Mouse (Mus musculus) adrenal gland, postnatal 36 days (tissue): ENCODE results near the gene Gsc. TPM values are rescaled to one million over a fixed set of nuclear protein-coding genes. Genes with fewer than 3 reads are reported as not detected.

Experiments
- DNase-seq, 2 experiments: peaks; one replicate each; pipeline ENCODE4 v3.0.0; 2021; ENCODE audit warnings: mixed read lengths in 1 of 2
- long read RNA-seq, 2 experiments: library from polyadenylated mRNA; stranded (forward); transcript quantifications; one replicate each; pipeline ENCODE4 v2.0.0; 2021; ENCODE audit warnings: borderline sequencing depth in 2 of 2
- total RNA-seq, 2 experiments: library from RNA; stranded (reverse); gene quantifications; 2 replicates each; pipeline ENCODE4 v1.2.3; 2021

Gsc gene
- not detected for total RNA-seq
- long read RNA-seq, experiment 1, partial matches to known transcripts = 0 of 1 reads
- long read RNA-seq, experiment 1, other reads (novel, unspliced or antisense) = 0 of 1 reads
- long read RNA-seq, experiment 2, partial matches to known transcripts = 0 of 1 reads
- long read RNA-seq, experiment 2, other reads (novel, unspliced or antisense) = 0 of 1 reads

- DNase-seq = peak; percentile 33 to 43
These were observed at the start of gene Gsc for GRCm38 (mm10) chr12:104472601-104473424. Gene Gsc (minus strand): TSS chr12:104473330.

DNA sequence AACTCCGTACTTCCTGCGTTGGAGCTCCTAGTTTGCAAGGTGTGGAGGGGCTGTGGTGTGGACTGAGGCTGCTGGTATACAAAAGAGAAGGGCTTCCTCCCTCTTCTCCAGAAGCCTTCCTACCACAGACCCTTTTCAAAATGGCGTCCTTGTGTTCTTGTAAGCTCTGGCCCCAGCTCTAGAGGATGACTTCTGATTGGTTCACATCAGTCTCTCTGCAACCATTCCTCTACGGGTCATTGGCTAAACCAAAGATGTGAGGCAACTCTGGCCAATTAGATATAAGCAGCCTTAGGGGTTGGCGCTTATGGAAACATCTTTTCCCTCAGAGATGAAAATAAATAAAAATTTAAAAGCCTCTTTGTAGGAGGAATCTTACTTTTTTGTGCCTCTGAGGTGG lies 46.6 kb upstream of the Gsc start:
- no peak for DNase-seq

- DNase-seq = no peak
These were observed 34.8 kb upstream of the Gsc start for GRCm38 (mm10) chr12:104507911-104508310.

GRCm38 (mm10) chr12:104492009-104492408 lies 18.9 kb upstream of the Gsc start:
- DNase-seq = no peak

- no peak for DNase-seq
These were observed 13.1 kb upstream of the Gsc start for GRCm38 (mm10) chr12:104486205-104486604.

DNA sequence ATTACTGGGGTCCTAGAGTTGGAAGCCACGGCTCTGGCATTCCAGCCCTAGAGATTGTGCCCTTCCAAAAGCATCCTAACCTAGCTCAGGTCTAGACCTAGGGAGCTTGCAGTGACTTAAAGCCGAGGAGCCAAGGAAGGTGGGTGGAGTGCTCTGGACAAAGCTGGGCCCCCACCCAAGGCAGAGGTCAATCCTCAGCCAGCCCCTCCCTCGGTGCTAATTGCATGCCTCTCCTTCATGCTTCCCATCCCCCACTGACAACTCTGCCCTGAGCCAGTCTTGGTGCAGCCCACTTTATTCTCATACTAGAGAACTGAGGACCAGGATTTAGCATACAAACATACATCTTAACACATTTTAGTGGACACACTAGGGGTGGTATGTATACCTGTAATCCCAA lies 12.0 kb upstream of the Gsc start:
- no peak for DNase-seq

- DNase-seq = no peak
These were observed 7.9 kb upstream of the Gsc start for GRCm38 (mm10) chr12:104481007-104481406.

DNA sequence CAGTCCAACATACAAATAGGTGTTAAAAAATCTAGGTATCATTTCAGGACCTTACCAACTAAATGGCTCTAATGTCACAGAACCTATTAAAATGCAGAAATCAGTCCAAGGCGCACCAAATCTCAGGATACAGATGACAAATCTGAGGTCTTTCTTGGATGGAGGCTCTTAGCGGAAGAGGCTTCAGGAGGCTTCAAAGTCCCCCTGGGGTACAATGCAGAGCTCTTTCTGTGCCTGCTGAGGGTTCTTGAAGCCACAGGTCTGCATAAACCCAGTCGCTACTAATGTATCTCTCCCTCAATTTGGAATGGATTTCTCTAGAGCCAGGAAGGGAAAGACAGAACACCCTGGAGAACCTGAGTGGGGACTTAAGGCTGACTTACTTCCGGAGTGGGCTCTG lies 5.1 kb upstream of the Gsc start:
- DNase-seq = no peak

- DNase-seq = no peak
These were observed 4.4 kb upstream of the Gsc start for GRCm38 (mm10) chr12:104477501-104477900.

DNA sequence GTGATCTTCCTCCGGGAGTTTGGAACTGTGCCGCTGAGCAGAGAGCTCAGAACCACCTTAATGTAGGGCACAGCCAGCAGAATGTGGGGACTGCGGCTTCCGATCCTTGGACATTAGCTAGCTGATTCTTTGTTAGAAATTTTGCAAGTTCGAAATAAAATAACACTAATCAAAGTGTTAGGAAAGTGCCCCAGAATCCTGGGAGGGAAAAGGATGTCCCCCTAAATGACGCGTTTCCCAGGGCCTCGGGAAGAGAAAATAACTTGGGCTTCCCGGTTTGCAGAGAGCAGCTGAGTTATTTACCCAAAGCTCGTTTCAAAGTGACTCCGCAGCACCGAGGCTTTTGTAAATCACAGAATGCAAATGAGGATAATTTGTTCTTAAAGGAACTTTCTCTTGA lies 3.9 kb upstream of the Gsc start:
- DNase-seq = no peak

DNA sequence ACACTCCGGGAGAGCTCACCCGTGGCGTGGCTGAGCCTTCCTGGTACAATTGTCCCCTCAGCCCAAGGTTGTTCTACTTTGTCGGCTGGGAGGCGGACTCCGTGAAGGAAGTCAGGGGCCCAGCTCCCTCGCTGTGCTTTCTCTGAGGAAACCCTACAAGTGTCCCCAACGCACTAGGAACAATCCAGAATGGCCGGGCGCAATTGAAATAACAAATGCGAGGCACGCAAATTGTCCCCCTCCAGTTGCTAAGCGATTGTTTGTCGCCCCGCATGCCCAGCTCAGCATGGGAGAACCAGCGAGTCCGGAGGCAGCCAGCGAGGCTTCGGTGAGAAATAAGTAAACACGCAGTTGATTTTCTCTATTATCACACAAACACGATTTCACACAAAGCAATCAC lies 2.8 kb upstream of the Gsc start:
- DNase-seq = no peak

GRCm38 (mm10) chr12:104474881-104475740 lies 2.0 kb upstream of the Gsc start:
- no peak for DNase-seq

DNA sequence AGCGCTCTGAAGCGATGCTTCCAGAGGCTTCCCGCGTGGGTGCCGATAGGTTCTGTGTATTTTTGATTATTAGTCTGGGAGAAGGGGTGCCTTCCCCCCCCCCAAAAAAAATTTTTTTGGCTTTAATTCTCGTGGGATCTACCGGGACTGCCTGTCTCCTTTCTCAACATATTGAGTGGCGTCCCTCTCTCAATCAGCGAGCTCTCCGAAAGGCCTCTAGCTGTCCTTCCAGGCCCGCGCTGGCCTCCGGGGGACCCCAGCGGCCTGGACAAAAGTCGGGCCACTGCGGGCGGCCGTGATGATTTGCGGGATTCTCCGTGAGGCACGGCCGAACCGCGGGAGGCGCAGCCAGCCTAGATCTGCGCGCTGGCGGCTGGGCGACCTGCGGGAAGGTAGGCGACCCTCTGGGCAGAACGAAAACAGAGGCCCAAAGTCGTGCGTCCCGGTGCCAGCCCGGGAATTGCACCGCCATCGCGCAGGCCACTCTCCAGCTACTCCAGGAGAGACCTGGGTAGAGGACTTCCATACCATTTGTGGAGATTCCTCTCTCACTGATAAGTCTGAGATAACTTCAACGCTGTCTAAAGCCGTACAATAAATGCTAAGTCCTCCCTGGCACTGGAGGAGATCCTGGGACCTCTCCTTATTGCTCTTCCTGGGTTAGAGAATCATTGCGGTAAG lies 1.2 kb upstream of the Gsc start:
- no peak for DNase-seq

GRCm38 (mm10) chr12:104473492-104473891 lies 362 bp upstream of the Gsc start:
- no peak for DNase-seq

GRCm38 (mm10) chr12:104472218-104472525 lies 958 bp downstream of the Gsc start:
- no peak for DNase-seq

DNA sequence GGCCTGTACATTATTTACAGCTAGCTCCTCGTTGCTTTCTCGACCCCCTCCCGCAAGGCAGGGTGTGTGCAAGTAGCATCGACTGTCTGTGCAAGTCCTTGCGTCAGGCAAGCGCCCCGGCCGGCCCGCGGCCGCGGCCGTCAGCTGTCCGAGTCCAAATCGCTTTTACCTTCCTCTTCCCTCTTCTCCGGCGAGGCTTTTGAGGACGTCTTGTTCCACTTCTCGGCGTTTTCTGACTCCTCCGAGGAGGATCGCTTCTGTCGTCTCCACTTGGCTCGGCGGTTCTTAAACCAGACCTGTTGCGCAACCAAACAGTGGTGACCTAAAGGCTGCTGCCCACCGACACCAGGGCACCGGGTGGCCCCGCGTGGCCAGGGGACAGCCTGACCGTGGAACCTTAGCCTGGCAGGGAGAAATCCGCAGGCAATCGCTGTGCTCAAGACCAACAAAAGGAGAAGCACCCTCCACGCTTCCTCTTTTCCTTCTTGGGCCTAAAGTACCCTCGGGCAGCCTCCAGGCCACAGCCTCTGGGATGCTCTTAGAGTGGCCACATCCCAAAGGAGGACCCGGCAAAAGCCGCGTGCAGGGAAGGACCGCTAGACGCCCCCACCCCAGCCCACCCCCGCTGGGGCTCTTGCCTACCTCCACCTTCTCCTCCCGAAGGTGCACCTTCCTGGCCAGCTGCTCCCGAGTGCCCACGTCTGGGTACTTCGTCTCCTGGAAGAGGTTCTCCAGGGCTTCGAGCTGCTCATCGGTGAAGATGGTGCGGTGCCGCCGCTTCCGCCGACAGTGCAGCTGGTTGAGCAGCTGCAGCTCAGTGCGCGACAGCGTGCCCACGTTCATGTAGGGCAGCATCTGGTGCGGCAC lies 1.5 kb downstream of the Gsc start:
- DNase-seq = peak in 1 of 2 experiments; percentile 12

DNA sequence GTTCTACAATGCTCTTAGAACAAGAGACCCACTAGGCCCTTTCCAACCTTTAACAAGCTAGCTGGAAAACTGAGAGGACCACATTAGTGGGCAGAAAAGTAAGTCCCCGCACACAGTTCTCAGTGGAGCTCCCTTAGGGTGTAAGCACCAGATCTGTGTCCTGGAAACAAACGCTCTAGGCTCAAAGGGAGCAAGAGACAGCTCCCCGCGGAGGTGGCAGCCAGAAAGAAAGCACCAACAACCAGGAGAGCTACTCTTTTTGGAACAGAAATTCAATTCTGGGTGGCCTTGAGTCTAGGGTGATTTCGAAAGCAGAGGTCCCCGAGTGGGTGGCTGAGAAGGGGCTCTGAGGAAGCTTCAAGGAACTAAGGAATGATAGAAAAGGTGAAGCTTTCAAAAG lies 2.5 kb downstream of the Gsc start:
- no peak for DNase-seq

- no peak for DNase-seq
These were observed 4.3 kb downstream of the Gsc start for GRCm38 (mm10) chr12:104468783-104469182.

DNA sequence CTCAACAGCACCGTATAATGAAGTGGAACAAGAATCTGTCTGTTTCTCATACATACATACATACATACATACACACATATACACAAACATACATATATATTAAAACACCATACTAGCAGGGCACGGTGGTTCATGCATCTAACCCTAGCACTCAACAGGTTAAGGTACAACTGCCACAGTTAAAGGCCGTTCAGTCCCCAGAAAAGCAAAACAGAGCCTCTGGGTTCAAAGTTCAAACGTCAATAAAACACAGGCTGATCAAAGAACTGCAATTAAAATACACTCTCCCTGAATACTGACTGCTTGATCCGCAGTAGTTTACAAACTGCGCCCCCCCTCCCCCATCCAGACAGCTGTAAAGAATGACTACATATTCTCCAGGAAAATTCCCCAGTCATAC lies 5.8 kb downstream of the Gsc start:
- DNase-seq = no peak

GRCm38 (mm10) chr12:104466930-104467329 lies 6.2 kb downstream of the Gsc start:
- DNase-seq = no peak

DNA sequence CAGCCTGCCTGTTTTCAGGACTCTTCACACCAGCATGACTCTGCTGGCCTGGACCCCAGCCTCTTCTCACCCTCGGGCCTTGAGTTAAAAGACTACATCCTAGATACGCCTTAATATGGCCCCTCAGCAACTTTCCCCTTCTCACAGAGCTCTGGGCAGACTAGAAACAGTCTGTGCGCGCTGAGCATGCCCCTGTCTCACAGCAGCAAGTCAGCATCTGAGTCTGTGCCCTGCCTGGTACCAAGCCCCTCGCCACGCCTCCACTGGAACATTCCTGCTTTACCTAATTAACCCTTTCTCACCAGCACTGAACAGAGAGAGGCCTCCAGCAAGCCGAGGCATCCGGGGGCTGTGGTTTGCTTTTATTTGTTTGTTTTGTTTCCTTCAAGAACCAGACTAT lies 11.8 kb downstream of the Gsc start:
- DNase-seq = no peak

- no peak for DNase-seq
These were observed 13.8 kb downstream of the Gsc start for GRCm38 (mm10) chr12:104459377-104459776.
